Mouse (Mus musculus): ENCODE data around the gene Ccdc153.

DNA sequence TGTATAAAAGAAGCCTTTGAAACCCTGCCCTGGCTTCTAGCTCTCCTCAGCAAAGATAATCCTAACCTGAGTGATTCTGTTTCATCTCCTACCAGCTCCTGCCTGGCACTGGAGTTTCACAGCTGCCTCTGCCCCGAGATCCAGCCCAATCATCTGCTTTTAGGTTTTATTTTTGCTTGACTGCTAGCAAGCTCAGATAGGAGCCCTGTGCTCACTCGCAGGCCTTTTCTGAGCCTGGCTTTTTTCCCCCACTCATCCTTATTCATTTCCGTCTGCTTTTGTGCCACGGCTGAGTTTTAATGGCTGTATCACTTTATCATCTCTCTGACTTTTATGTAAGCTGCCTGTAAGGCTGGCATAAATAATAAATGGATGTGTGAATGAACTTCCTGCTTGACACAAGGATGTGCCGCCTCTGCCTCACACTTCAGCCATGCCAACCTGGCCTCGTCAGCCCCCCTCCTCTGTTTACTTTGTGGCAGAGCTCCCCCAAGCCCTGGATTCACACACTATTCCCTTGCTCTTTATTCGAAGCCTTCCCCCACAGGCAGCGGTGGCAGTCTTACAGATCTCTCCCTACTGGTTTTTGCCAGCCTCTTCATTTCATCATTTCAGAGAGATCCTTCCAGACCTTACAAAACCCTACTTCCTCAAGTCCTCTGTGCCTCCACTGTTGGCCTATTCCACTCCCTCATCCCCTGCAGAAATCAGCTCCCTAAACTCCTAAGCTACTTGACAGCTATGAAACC, 26.2 kb downstream of the Ccdc153 start:
- TF ChIP-seq CTCF (IDR thresholded peaks at IDR 0.05; ENCODE audit: low read depth) = no peak
- TF ChIP-seq EP300 (IDR thresholded peaks at IDR 0.05; ENCODE audit: low read depth) = no peak

All from liver, embryonic 14.5 days (tissue).